Comparison of ENCODE assay signal across 7 mouse cellular contexts in the genomic region with DNA sequence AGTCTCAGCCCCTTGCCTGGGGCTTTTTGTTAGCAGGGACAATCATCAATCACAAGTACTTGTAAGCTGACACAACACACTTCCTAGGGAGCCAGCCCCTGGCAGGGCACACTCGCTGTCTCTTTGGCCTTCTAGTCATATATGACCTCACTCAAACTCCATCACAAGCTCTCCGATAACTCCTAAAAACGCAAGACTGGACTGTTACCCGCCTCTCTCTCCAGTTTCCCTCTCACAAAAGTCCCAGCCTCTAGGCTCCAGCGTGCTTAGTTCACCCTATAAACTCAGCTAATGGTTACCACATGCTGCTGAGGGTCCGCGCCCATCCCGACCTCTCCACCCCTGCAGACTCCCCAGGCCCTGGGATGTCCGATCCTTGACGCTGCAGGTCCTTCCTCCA. TPM values are rescaled to one million over a fixed set of nuclear protein-coding genes. Genes with fewer than 3 reads are reported as not detected.
DNase-seq lines count a peak whose midpoint lies in the region; ATAC-seq lines count a peak whose summit lies in the region.

No protein-coding gene starts in this region.

- H3K9me3 ChIP-seq in limb, embryonic 11.5 days (ENCODE audit: control insufficient read depth, low read length) = no peaks in the 10 kb centered on the region

- peak overlapping the region; percentile 45 for H3K9ac ChIP-seq in limb, embryonic 11.5 days (ENCODE audit: low read length)

- DNase-seq in urinary bladder, postnatal 25 days (ENCODE audit: low spot score) = peak; percentile 8
- DNase-seq in urinary bladder, postnatal 10 days (ENCODE audit: low spot score) = no peak
- DNase-seq in forelimb bud, embryonic 11.5 days (ENCODE audit: low read depth, low spot score) = peak; percentile 59
- peak; percentile 71 for DNase-seq in limb, embryonic 11.5 days (ENCODE audit: low spot score)
- peak; percentile 35 for DNase-seq in retina, embryonic 14.5 days (ENCODE audit: low spot score)
- DNase-seq in ovary, postnatal 36 days (ENCODE audit: low spot score) = no peak
- DNase-seq in kidney, adult 8-10 months = no peak

- H3K4me1 ChIP-seq in limb, embryonic 11.5 days (ENCODE audit: control insufficient read depth, insufficient read depth, low read length) = peaks cover 27% of the 10 kb centered on the region

- peak overlapping the region; percentile 56 for H3K4me3 ChIP-seq in limb, embryonic 11.5 days (ENCODE audit: low read depth, low read length)

- H3K27me3 ChIP-seq in limb, embryonic 11.5 days (ENCODE audit: control insufficient read depth, insufficient read depth, low read length) = peaks cover 10% of the 10 kb centered on the region

- no peaks in the 10 kb centered on the region for H3K36me3 ChIP-seq in limb, embryonic 11.5 days (ENCODE audit: control insufficient read depth, insufficient read depth, low read length)

- H3K27ac ChIP-seq in limb, embryonic 11.5 days (replicated peaks; ENCODE audit: low read depth, low read length) = no peak overlapping the region

- WGBS in limb, embryonic 11.5 days = 0% methylated on average over 10 of the region's 10 CpGs

- H3K4me2 ChIP-seq in limb, embryonic 11.5 days (ENCODE audit: low read depth, severe bottlenecking) = peak overlapping the region; percentile 97

- peak; percentile 46; the same call in 1 of the 2 replicates for ATAC-seq in limb, embryonic 11.5 days (ENCODE audit: insufficient number of reproducible peaks, low FRiP score, low TSS enrichment, low read depth)

RNA-seq across cellular contexts. Expression of gene Sdk1, which starts 0.8 kb away (rescaled TPM):
- 1.2 and 1.3 TPM in 2 replicates for polyA plus RNA-seq in limb, embryonic 11.5 days (2014; fragmentation: Nextera tagmentation; extraction: Ambion mirVana)

Comparison
In these comparisons a context has a peak if more than half of its experiments do, and no peak if none do; other contexts are left out.
1. DNase-seq: peak in urinary bladder, postnatal 25 days (single experiment), forelimb bud, embryonic 11.5 days (single experiment), limb, embryonic 11.5 days (single experiment) and retina, embryonic 14.5 days (single experiment); none in urinary bladder, postnatal 10 days (single experiment), ovary, postnatal 36 days (single experiment) and kidney, adult 8-10 months (0 of 2).